Mouse (Mus musculus) stomach, embryonic 14.5 days (tissue): ENCODE data around the gene Gen1. TPM values are rescaled to one million over a fixed set of nuclear protein-coding genes. Genes with fewer than 3 reads are reported as not detected.
A peak's percentile ranks its signal among the peaks of the same experiment; 100 is the strongest.

Experiments
- ATAC-seq: fragments of 200-750 bp; cut with Nextera tagmentation; 2 replicates; pipeline ENCODE4 v1.8.0; 2017; ENCODE audit warnings: low read depth, moderate TSS enrichment; ENCODE audit not compliant: insufficient number of reproducible peaks, insufficient read depth, low FRiP score
- H3K27ac ChIP-seq: fragments of 300-500 bp; sonication (generic); 2 replicates; pipeline ENCODE4 v1.5.1; 2014; ENCODE audit warnings: mild to moderate bottlenecking, low read length, moderate library complexity, mixed read lengths
- H3K27me3 ChIP-seq: fragments of 300-500 bp; sonication (generic); 2 replicates; pipeline ENCODE4 v1.6.1; 2014; ENCODE audit warnings: low read length, control low read depth, mixed read lengths; ENCODE audit not compliant: control insufficient read depth, insufficient read depth
- H3K36me3 ChIP-seq: fragments of 300-500 bp; sonication (generic); 2 replicates; pipeline ENCODE4 v1.6.1; 2014; ENCODE audit warnings: mild to moderate bottlenecking, control low read depth, low read length, moderate library complexity, mixed read lengths; ENCODE audit not compliant: control insufficient read depth, insufficient read depth
- H3K4me1 ChIP-seq: fragments of 300-500 bp; sonication (generic); 2 replicates; pipeline ENCODE4 v1.6.1; 2014; ENCODE audit warnings: low read length, control low read depth, mixed read lengths; ENCODE audit not compliant: control insufficient read depth, insufficient read depth
- H3K4me2 ChIP-seq: fragments of 300-500 bp; sonication (generic); replicated peaks from 2 replicates; pipeline ENCODE4 v1.6.1; 2014; ENCODE audit warnings: low read depth, low read length, control low read depth
- H3K4me3 ChIP-seq: fragments of 300-500 bp; sonication (generic); 2 replicates; pipeline ENCODE4 v1.5.1; 2014; ENCODE audit warnings: low read depth, low read length, control low read depth
- H3K9ac ChIP-seq: fragments of 300-500 bp; sonication (generic); replicated peaks from 2 replicates; pipeline ENCODE4 v1.6.1; 2014; ENCODE audit warnings: low read depth, mild to moderate bottlenecking, control low read depth, low read length, moderate library complexity, mixed read lengths
- H3K9me3 ChIP-seq: fragments of 300-500 bp; sonication (generic); 2 replicates; pipeline ENCODE4 v1.6.1; 2016; ENCODE audit warnings: low read depth, low read length, control low read depth; ENCODE audit not compliant: control insufficient read depth
- WGBS: fragments of 180-500 bp; shearing (Covaris S2); extraction: QIAGEN DNeasy Blood & Tissue Kit; methylation state at CpG from one replicate; pipeline ENCODE4 v1.1.7; 2014; 5-methylcytosine and 5-hydroxymethylcytosine counted together
- polyA plus RNA-seq: library from polyadenylated mRNA; unstranded; fragments of >200 nt; fragmentation: Nextera tagmentation; extraction: Ambion mirVana; gene quantifications from 2 replicates; pipeline ENCODE4 v1.2.1, GENCODE M21; 2014

Gen1 gene
- polyA plus RNA-seq, 1 experiment from 2014 or later = 15.9 TPM

DNA sequence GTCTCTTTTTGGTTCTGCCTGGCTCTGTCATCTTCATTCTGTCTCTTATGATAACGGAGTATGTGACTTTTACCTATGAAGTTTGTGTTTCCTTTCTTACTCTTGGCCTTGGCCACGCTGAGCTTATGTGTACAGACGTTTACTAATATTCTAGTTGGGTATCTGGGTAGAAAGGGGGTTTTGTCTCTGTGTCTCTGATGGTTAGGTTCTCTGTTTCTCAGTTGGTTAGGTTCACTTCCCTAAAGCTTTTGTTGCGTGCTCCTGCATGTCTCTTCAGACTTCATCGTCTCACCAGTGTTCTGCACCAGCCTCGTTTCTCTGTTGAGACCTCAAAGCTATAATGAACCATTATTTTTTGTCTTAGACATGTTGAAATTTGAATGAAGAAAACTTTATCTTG is 11.6 kb upstream of the Gen1 start:
- no peak overlapping the region for H3K4me2 ChIP-seq
- WGBS = 93% methylated on average over 6 of the region's 6 CpGs
- H3K4me3 ChIP-seq = no peak overlapping the region
- peaks cover 48% of the 10 kb centered on the region for H3K36me3 ChIP-seq
- no peak overlapping the region for H3K27ac ChIP-seq
- no peak overlapping the region for H3K9ac ChIP-seq
- no peaks in the 10 kb centered on the region for H3K4me1 ChIP-seq
- no peaks in the 10 kb centered on the region for H3K27me3 ChIP-seq
- ATAC-seq = no peak
- H3K9me3 ChIP-seq = no peaks in the 10 kb centered on the region

DNA sequence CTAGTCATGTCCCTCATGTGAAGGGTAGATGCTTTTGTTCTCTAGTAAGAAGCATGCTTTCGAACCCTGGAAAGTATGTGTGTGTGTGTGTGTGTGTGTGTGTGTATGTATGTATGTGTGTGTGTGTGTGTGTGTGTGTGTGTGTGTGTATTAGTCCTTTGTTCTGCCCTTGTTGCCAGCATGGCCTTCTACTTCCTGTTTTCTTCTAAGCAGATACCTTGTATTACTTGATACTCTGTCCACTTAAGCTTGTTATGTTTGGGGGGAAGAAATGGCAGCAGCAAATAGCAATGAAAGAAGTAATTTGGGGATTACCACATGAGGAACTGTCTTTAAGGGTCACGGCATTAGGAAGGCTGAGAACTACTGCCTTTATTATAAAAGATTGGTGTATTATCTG is 11.0 kb upstream of the Gen1 start:
- no peak for ATAC-seq
- no peaks in the 10 kb centered on the region for H3K4me1 ChIP-seq
- H3K27ac ChIP-seq = no peak overlapping the region
- no peak overlapping the region for H3K4me3 ChIP-seq
- no peaks in the 10 kb centered on the region for H3K27me3 ChIP-seq
- 89% methylated on average over 2 of the region's 2 CpGs for WGBS
- no peak overlapping the region for H3K4me2 ChIP-seq
- H3K36me3 ChIP-seq = peaks cover 48% of the 10 kb centered on the region
- no peak overlapping the region for H3K9ac ChIP-seq
- H3K9me3 ChIP-seq = no peaks in the 10 kb centered on the region

DNA sequence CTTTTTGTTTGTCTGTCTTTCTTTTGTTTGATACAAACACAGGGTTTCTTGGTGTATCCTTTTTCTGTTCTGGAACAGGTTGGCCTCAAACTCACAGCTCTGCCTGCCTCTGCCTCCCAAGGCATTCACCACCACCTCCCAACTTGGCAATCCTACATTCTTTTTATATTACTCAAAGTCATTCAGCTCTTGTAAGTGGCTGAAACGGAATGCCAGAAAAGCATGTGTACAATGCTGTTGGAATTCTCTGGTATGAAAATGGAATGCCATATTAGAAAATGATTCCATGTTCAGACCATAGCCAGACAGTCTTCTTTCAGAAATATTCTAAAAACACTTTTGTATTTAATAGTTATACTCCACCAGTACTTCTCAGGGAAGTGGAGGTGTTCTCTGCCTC is 7.6 kb upstream of the Gen1 start:
- Histone ChIP-seq H3K4me1 (peaks cover under 1% of the 10 kb centered on the region; the same call in 1 of the 2 replicates), H3K9me3 (no peaks in the 10 kb centered on the region), H3K9ac (no peak overlapping the region), H3K27me3 (no peaks in the 10 kb centered on the region), H3K4me2 (no peak overlapping the region), H3K4me3 (no peak overlapping the region), H3K27ac (no peak overlapping the region), H3K36me3 (peaks cover 25% of the 10 kb centered on the region)
- no peak for ATAC-seq
- 68% methylated on average over 1 of the region's 1 CpGs for WGBS

DNA sequence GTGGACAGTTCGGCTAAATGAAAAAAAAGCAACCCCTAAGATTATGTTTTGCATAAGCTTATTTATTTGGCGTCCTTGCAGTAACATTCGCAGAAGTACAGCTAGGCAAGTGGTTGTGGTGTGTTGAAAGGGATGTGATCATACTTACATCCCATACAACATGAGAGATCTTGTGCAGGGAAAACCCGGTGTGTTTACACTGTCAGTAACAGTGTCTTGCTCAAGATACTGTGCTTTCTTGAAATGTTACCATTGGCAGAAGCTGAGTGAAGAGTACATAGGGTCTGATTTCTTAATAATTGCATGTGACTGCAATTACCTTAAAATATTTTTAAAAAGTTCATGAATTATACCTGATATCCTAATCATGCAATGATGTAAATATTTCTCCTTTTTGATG is 7.0 kb upstream of the Gen1 start:
- Histone ChIP-seq H3K9me3 (no peaks in the 10 kb centered on the region), H3K4me1 (peaks cover 4% of the 10 kb centered on the region; the same call in 1 of the 2 replicates), H3K27ac (no peak overlapping the region), H3K4me3 (no peak overlapping the region), H3K27me3 (no peaks in the 10 kb centered on the region), H3K36me3 (peaks cover 21% of the 10 kb centered on the region), H3K4me2 (no peak overlapping the region), H3K9ac (no peak overlapping the region)
- no peak for ATAC-seq
- 92% methylated on average over 4 of the region's 4 CpGs for WGBS

DNA sequence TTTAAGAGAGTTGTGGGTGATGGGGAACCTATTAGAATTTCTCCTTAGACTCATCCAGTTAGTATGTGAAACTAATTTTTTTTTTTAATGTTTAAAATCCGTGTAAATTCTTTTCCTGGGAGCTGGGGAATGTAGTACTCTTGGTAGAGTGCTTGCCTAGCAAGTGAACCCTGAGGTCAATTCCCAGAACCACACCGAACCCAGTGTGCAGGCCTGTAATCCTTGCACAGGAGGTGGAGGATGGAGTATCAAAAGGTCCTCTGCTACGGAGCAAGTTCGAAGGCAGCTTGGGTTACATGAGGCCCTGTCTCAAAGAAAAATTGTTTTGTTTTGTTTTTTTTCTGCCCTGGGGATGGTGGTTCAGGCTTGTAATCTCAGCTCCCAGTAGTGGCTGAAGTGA is 1.4 kb upstream of the Gen1 start:
- no peaks in the 10 kb centered on the region for H3K9me3 ChIP-seq
- no peak overlapping the region for H3K27ac ChIP-seq
- H3K4me2 ChIP-seq = peak overlapping the region; percentile 72
- peaks cover 9% of the 10 kb centered on the region for H3K4me1 ChIP-seq
- no peaks in the 10 kb centered on the region for H3K27me3 ChIP-seq
- WGBS = 4% methylated on average over 4 of the region's 4 CpGs
- peak overlapping the region; percentile 88 for H3K4me3 ChIP-seq
- H3K9ac ChIP-seq = peak overlapping the region; percentile 87
- no peak for ATAC-seq
- H3K36me3 ChIP-seq = peaks cover 2% of the 10 kb centered on the region

DNA sequence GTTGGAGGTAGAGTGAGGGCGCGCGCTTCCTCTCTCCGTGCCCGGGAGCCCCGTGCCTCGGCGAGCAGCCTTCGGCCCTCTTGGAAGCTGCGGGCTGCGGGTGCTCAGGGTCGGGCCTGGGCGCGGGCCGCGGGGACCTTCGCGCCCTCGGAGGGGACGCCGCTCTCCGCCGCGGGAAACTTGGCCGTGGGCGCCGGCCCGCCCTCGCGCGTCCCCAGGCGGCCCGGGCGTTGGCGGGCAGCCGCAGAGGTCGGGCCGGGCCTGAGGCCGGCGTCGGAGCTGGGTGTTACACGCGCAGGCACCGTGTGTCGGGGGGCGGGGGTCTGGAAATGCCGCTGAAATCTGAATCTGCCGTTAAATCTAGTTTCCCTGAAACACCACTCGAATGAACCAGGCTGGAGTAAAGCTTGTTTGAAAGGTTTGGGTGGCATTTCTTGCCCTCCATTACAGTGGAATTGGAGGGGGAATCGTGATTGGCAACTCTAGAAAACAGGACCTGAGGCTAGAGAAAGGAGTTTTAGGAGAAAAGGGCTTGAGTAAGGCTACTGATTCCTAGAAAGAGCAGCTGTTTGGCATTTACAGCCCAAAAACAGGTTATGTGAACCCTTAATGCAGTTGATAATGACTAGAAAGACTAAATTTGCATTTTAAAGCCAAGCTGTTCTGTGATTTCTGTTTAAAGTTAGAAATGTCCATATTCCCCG is 833 bp upstream of the Gen1 start:
- under 1% methylated on average over 34 of the region's 51 CpGs for WGBS
- Histone ChIP-seq H3K4me1 (peaks cover 9% of the 10 kb centered on the region), H3K27ac (peak overlapping the region; percentile 89)

DNA sequence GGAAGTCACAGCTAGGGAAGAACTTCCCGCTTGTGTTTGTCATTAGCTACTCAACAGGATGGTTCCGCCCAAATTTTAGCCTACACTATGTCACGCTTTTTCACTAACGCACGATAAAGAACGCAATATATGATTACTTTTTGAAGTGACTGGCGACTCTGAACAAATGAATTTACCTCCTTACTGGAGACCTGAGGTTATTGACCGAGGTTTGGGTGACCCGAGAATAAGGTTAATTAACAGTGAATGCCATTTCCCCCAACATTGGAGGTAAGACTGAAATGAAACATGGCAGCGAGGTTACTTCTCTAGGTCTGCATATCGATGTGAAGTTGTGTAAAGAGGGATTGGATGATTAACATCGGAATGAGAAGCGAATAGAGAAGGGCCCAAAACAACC is 706 bp downstream of the Gen1 start:
- Histone ChIP-seq H3K9me3 (no peaks in the 10 kb centered on the region), H3K27me3 (no peaks in the 10 kb centered on the region), H3K4me1 (peaks cover 9% of the 10 kb centered on the region), H3K27ac (peak overlapping the region; percentile 89; the same call in 1 of the 2 replicates), H3K36me3 (no peaks in the 10 kb centered on the region), H3K4me3 (peak overlapping the region; percentile 88), H3K4me2 (peak overlapping the region; percentile 89), H3K9ac (peak overlapping the region; percentile 87)
- no peak for ATAC-seq
- 4% methylated on average over 13 of the region's 13 CpGs for WGBS

More for the DNA sequence above, 833 bp upstream of the Gen1 start:
- H3K27me3 ChIP-seq = no peaks in the 10 kb centered on the region
- no peaks in the 10 kb centered on the region for H3K36me3 ChIP-seq
- no peaks in the 10 kb centered on the region for H3K9me3 ChIP-seq
- peak overlapping the region; percentile 72 for H3K4me2 ChIP-seq
- ATAC-seq = peak; percentile 46
- H3K4me3 ChIP-seq = peak overlapping the region; percentile 88
- H3K9ac ChIP-seq = peak overlapping the region; percentile 87

DNA sequence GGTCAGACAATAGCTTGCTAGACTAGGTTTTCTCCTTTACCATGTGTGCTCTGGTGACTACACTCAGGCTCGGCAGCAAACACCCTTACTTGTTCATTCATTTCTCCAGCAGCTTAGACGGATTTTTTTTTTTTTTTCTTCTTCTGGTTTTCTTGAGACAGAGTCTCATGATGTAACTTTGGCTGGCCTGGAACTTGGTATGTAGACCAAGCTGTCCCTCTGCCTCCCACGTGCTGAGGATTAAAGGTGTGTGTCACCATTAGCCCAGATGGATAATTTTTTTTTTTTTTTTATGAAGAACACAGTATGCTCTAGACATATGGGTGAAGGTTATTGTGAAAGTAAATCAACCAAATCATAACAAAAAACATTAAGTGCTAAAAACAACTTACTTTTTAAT is 15.3 kb downstream of the Gen1 start:
- 80% methylated on average over 3 of the region's 3 CpGs for WGBS

DNA sequence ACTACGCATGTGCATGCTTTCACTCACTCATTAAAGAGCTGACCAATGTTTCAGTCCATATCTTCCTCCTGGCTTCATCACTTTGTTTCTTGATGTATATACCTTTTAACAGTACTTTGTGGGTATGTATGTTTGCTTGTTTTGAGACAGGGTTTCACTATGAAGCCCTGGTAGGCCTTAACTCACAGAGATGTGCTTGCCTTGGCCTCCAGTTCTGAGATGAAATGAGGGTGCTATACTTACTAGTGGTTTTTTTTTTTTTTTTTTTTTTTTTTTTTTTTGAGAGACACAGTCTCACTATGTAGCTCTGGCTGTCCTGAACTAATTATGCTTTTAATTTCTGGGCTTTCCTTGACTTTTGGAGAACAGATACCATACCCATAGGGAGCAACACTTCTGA is 18.1 kb downstream of the Gen1 start:
- H3K27ac ChIP-seq = no peak overlapping the region
- H3K36me3 ChIP-seq = peaks cover 9% of the 10 kb centered on the region
- H3K9ac ChIP-seq = no peak overlapping the region
- H3K4me3 ChIP-seq = no peak overlapping the region
- ATAC-seq = no peak
- no peak overlapping the region for H3K4me2 ChIP-seq
- H3K9me3 ChIP-seq = no peaks in the 10 kb centered on the region
- H3K4me1 ChIP-seq = no peaks in the 10 kb centered on the region
- 98% methylated on average over 1 of the region's 1 CpGs for WGBS
- H3K27me3 ChIP-seq = no peaks in the 10 kb centered on the region

More for the DNA sequence above, 15.3 kb downstream of the Gen1 start:
- H3K4me3 ChIP-seq = no peak overlapping the region
- no peak for ATAC-seq
- H3K4me2 ChIP-seq = no peak overlapping the region
- no peaks in the 10 kb centered on the region for H3K9me3 ChIP-seq
- H3K36me3 ChIP-seq = peaks cover 9% of the 10 kb centered on the region; the same call in 1 of the 2 replicates
- no peak overlapping the region for H3K9ac ChIP-seq
- no peaks in the 10 kb centered on the region for H3K27me3 ChIP-seq
- no peaks in the 10 kb centered on the region for H3K4me1 ChIP-seq
- no peak overlapping the region for H3K27ac ChIP-seq
